Mouse (Mus musculus): Measurements from ENCODE around the gene Kmt2a.
A peak's percentile ranks its signal among the peaks of the same experiment; 100 is the strongest.

DNA sequence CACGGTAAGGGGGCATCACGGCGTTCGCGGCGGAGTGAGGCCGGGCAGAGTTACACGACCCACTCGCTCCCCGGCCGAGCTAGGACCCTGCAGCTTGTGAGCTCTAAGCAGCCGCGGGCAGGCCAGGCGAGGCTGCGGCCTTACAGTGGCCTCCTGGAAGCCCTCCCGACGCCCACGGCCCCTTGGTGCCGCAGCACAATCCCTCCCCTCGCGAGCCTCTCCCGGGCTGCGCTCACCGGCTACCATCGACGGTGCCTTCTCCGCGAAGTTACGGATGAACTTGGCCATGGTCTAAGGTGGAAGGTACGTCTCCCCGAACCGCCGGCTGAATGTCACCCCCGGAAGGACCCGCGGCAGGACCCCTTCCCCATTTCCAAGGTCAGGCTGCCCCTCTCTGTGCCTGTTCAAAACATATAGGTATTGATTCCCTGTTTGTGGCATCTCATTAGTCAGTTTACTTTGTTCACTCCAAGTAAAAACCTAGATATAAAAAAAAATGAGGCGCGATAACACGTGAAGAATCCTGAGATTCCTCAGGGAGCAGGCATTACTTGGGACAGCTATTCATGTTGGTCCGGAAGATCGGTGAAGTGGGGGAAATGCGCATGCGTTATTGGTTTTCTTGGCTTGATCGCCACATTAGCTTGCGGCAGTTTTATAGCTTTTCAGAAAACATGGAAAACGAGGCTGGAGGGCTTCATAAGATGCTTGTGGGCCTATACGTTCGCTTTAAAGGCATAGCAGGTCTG is 39.5 kb upstream of the Kmt2a start, which contains the start of gene Atp5l:
- peak; percentile 70; the same call in 1 of the 2 replicates for TF ChIP-seq POLR2A (IDR thresholded peaks at IDR 0.05; ENCODE audit: borderline replicate concordance, control insufficient read depth, low read depth, low read length)
- no peak for TF ChIP-seq CTCF (IDR thresholded peaks at IDR 0.05; ENCODE audit: control insufficient read depth, insufficient read depth, low read length)

Measured in bone marrow, adult 2 months (tissue).